Mouse (Mus musculus): ENCODE data around the gene Smox.

- TF ChIP-seq POLR2A (IDR thresholded peaks at IDR 0.05; ENCODE audit: extremely low read depth, insufficient read depth, low read length) (no peak), CTCF (IDR thresholded peaks at IDR 0.05; ENCODE audit: low read depth, low read length) (no peak)
Measured at GRCm38 (mm10) chr2:131538341-131538740, 47.0 kb downstream of the Smox start.

All from liver, adult 2 months (tissue).